ENCODE assay signal across 8 mouse cellular contexts in the genomic region with DNA sequence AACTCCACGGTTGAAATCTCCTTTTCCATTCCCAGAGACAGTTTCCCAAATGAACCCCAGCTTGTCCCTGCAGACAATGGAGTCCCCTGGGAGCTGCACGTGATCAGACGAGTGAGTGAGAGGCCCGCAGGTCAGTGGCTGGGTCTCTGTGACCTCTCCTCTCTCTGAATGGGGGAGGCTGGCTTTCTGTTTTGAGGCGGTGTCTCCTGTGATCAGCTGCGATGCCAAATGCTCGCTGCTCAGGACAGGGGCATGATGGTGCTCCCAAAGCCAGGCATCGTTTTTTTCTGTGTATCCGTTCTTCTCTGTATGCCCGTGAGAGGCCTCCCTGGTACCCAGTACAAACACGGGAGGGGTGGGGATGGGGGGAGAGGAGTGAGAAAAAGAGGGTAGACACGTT.
DNase-seq lines count a peak whose midpoint lies in the region; ATAC-seq lines count a peak whose summit lies in the region.

No protein-coding gene starts in this region.

- H3K27me3 ChIP-seq in heart, embryonic 15.5 days = no peaks in the 10 kb centered on the region
- H3K27me3 ChIP-seq in stomach, embryonic 15.5 days (replicated peaks) = no peaks in the 10 kb centered on the region

- intact Hi-C loops in left cerebral cortex, postnatal 10 days (cut with DNase I) = no loop called here

- no peaks in the 10 kb centered on the region for H3K9me3 ChIP-seq in heart, embryonic 15.5 days (replicated peaks)
- no peaks in the 10 kb centered on the region for H3K9me3 ChIP-seq in stomach, embryonic 15.5 days

- H3K4me2 ChIP-seq in heart, embryonic 15.5 days = peak overlapping the region; percentile 37; the same call in 1 of the 2 replicates
- peak overlapping the region; percentile 21 for H3K4me2 ChIP-seq in stomach, embryonic 15.5 days

- DNase-seq in ovary, adult 18-20 months (ENCODE audit: low spot score) = peak; percentile 64
- no peak for DNase-seq in ovary, postnatal 10 days (ENCODE audit: low spot score)
- DNase-seq in kidney, postnatal 25 days = peak; percentile 63 to 73
- no peak for DNase-seq in cerebellum, postnatal 36 days
- DNase-seq in left cerebral cortex, postnatal 10 days (ENCODE audit: extremely low spot score in 1 of 2, low spot score in 2 of 2) = no peak
- DNase-seq in lung, postnatal 14 days = no peak

- no peak overlapping the region for H3K27ac ChIP-seq in heart, embryonic 15.5 days
- no peak overlapping the region for H3K27ac ChIP-seq in stomach, embryonic 15.5 days

- H3K36me3 ChIP-seq in heart, embryonic 15.5 days = no peaks in the 10 kb centered on the region
- H3K36me3 ChIP-seq in stomach, embryonic 15.5 days = no peaks in the 10 kb centered on the region

- no peak overlapping the region for H3K9ac ChIP-seq in heart, embryonic 15.5 days
- no peak overlapping the region for H3K9ac ChIP-seq in stomach, embryonic 15.5 days

- WGBS in heart, embryonic 15.5 days = 20% methylated on average over 12 of the region's 12 CpGs
- WGBS in stomach, embryonic 15.5 days = 17% methylated on average over 12 of the region's 12 CpGs

- H3K4me3 ChIP-seq in heart, embryonic 15.5 days = no peak overlapping the region
- no peak overlapping the region for H3K4me3 ChIP-seq in stomach, embryonic 15.5 days (replicated peaks)

- no peak for ATAC-seq in heart, embryonic 15.5 days (replicated peaks; ENCODE audit: insufficient number of reproducible peaks, insufficient read depth, low FRiP score, low read depth)
- ATAC-seq in stomach, embryonic 15.5 days (ENCODE audit: insufficient read depth, low FRiP score, low read depth) = peak; percentile 61; the same call in 1 of the 2 replicates

- H3K4me1 ChIP-seq in heart, embryonic 15.5 days (replicated peaks) = peaks cover 8% of the 10 kb centered on the region
- H3K4me1 ChIP-seq in stomach, embryonic 15.5 days = peaks cover 3% of the 10 kb centered on the region

Comparison
In these comparisons a context has a peak if more than half of its experiments do, and no peak if none do; other contexts are left out.
1. DNase-seq: peak in ovary, adult 18-20 months (single experiment) and kidney, postnatal 25 days (2 of 2); none in ovary, postnatal 10 days (single experiment), cerebellum, postnatal 36 days (0 of 2), left cerebral cortex, postnatal 10 days (0 of 2) and lung, postnatal 14 days (single experiment).